Mouse (Mus musculus) c-Kit-negative CD71-positive TER-119-positive erythroid progenitor cells, embryonic 14.5 days (primary cell): ENCODE results near the gene Rtn3.
"Not testable (repeated sequence)": the region's sequence is repeated elsewhere in the genome, so short reads cannot be mapped to it uniquely, and the experiment has no call there.

Source experiments
- DNase-seq: peaks from one replicate; pipeline ENCODE4 v3.0.0-alpha.2; 2013; ENCODE audit warnings: low read depth, low spot score

The Rtn3 gene

DNA sequence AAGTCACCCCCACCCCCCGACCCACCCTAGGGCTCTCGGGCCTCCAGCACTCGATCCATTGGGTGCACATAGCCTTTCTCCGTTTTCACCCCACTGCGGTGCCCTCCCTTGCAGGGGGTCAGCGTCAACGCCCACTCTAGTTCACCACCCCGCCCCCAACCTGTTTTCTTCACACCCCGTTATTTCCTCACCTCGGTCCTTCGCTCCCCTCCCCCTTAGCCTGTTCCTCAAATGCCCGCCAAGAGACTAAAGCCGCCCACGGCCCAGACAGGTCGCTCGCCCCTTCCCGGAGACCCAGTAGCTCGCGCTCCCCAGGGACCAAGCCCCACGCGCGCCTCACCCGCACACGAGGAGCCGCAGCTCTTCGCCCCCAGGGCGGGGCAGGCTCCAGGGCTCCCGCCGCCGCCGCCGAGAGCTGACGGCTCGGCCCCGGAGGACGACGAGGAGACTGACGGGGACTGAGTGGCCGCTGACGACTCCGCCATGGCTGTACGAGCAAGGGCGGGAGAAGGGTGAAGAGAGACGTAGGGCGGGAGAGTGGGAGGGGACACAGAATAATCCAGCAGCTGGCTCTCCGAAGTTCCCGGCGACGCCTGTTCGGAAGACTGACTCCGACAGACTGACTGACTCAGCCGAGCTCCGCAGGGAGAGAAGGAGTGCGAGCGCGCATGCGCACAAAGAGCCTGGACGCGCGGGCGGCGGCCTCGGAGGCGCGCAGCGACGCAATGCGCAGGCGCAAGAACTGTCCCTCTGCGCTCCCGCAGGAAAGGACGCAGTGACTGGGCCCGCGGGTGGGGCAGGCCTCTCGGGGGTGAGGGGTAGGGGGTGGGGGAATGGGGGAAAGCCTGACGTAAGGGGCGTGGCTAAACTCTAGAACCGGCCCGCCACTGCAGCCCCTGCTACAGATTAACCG is at the start of gene Rtn3:
Rtn3 (minus strand) TSS at position 683 of the 913 bp plus-strand sequence.
- peak; percentile 93 for DNase-seq

GRCm38 (mm10) chr19:7531906-7532305 is 48.8 kb upstream of the Rtn3 start:
- DNase-seq: no peak

DNA sequence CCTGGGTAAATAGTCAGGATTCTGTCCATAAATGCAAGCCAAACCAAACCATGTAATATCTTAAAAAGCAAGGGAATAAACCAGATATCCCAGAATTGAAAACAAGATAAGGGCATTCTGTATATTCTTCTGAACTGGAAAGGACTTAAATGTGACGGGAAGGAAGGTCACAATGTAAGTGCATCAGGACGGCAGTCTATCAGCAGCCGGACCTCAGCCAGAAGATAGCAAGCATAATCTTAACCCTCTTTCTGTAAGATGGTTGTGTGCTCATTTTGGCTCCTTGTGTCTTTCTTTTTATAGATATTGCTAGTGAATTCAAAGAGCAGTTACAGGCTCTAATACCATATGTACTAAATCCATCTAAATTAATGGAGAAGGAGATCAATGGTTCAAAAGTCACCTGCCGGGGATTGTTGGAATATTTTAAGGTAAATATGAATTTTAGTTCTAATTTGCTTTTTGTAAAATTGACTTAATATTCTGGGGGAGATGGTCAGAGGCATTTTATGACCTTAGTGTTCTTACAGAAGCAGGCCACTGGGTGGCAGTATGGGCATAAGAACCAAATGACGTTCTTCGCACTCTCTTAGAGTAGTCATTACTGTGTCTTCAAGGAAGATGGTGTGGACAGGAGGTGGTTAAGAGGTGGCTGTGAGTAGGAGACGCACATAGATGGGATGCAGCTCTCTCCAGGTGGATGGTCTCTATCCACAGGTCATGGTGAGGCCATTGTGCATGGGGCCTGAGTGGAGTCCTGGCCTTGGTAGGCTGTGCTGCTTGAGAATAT is 45.8 kb upstream of the Rtn3 start:
- peak; percentile 43 for DNase-seq

DNA sequence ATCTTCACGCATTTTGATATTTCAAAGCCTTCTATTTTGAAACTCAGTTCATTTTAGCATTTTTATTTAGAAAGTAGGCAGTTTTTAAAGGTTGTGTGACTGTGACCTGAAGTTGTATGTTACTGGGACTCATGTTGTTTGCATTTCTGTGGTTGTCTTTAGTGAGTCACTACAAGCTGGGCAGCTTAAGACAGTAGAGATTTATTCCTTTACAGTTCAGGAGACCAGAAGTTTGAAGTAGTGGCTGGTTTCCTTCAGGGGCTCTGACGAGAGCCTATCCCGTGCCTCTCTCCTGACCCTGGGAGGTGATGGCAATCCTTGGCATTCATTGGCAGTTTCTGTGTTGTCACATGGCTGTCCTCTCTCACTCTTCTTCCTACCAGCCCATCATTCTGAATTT is 41.8 kb upstream of the Rtn3 start:
- no peak for DNase-seq

DNA sequence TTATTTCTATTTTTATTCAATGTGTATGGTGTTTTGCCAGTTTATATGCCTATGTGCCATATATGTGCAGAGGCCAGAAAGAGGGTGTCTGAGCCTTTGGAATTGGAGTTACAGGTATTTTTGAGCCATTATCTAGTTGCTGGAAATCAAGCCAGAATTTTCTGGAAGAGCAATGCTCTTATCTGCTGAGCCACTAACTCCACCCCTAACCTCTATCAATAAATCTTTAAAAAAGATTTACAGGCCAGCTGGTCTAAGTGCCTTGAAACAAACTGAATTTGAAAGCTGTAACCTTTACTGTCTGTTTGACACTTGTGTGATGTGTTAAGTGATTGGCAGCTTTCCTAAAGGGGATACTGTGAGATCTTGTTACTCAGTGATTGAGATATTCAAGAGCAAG is 40.7 kb upstream of the Rtn3 start:
- no peak for DNase-seq

GRCm38 (mm10) chr19:7523292-7523691 is 40.2 kb upstream of the Rtn3 start:
- no peak for DNase-seq

- DNase-seq: no peak
These were observed 39.8 kb upstream of the Rtn3 start for GRCm38 (mm10) chr19:7522856-7523255.

DNA sequence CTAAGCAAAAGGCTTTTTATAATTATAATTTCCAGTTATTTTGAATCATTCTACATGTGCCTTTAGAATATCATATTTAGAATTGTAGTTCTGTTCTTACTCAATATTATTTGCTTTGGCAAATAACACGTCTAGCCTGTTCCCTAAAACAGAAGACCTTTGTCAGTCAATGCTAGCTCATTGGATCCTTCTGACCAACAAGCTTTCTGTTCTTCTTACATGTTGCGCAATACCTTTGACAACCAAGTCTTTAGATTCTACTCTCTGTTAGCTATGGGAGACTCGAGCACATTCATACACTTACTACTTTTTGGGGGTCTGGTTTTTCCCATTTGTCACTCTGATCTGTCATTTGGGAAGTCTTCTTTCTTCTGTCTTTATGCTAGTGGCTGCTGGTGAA is 38.5 kb upstream of the Rtn3 start:
- no peak for DNase-seq

GRCm38 (mm10) chr19:7516437-7516836 is 33.4 kb upstream of the Rtn3 start:
- DNase-seq: no peak

DNA sequence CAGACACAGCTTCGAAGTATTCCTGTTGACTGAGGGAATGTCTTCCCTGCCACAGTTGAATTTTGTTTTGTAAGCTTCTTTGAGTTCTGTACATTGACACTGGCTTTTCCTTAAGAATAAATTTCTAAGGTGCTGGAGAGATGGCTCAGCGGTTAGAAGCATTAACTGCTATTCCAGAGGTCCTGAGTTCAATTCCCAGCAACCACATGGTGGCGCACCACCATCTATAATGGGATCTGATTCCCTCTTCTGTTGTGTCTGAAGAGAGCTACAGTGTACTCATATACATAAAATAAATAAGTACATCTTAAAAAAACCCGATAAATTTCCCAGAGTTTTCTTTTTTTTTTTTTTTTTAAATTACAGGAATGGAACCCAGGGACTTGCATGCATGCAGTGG is 24.9 kb upstream of the Rtn3 start:
- DNase-seq: no peak

- no peak for DNase-seq
These were observed 23.2 kb upstream of the Rtn3 start for GRCm38 (mm10) chr19:7506321-7506720.

DNA sequence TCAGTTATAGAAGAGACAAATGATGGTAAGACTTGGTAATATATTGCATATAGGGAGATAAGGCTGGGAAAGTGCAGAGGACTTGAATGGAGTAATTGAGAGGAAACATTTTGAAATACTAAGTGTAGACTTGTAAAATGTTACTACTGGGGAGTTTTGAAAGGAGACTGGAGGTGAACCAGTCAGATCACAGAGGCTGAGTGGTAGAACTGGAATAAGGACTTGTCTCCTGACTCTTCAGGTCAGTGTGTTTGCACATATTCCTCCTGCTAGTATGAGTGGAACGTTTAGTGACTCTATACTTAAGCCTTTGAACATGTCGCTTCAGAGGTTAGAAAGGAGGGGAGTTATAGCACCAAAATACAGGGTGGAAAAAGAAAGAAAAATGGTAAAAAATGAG is 19.4 kb upstream of the Rtn3 start:
- DNase-seq: no peak

DNA sequence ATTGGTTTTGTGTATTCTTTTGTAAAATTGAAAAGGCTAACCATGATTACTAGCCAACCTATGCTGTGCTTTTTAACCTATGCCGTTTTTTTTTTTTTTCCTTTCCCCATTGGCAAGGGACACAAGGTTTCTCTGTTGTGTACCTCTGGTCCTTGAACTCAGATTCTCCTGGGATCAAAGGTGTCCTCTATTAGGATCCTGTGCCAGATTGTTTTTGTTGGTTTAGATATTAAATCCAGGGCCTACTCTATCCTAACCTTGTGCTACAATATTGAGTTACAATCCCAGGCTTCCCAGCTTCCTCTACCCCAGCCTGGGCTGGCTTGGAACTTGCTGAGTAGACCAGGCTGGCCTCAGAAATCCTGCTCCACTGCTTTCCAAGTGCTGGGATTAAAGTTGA is 17.6 kb upstream of the Rtn3 start:
- DNase-seq: no peak

GRCm38 (mm10) chr19:7498816-7499215 is 15.7 kb upstream of the Rtn3 start:
- DNase-seq: no peak

- not testable (repeated sequence) for DNase-seq
These were observed 13.0 kb upstream of the Rtn3 start for GRCm38 (mm10) chr19:7496070-7496469.

DNA sequence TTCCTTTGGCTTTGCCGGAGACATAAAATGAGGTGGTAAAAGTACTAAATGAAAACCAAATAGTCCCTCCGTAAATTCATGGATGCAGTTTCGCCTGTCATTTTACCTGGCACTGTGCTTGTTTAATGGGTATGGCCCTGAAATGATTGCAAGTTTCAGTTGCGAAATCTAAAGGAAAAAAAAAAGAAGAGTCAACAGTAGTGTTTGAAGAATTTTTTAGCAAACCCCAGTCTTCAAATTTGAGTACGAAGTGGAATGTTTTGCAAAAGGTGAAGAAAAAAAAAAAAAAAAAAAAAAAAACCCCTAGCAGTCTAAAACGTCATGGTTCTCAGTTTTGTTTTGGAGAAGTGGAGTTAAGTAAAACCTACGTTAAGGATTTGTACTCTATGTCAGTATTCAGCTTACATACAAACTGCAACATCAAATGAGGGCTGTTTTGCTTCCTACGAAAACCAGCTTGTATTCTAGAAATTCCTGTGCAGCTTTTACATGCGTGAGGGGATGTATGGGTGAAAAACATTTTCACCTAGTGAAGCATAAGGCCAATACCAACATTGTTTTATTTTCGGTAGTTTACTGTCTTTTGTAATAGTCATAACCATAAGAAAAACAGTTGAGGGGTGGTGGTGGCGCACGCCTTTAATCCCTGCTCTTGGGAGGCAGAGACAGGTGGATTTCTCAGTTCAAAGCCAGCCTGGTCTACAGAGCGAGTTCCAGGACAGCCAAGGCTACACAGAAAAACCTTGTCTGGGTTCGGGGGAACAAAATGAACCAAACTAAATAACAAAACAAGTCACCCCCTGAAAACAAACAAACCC is 12.3 kb upstream of the Rtn3 start:
- DNase-seq: no peak

GRCm38 (mm10) chr19:7494187-7495015 is 11.3 kb upstream of the Rtn3 start:
- peak; percentile 72 for DNase-seq

DNA sequence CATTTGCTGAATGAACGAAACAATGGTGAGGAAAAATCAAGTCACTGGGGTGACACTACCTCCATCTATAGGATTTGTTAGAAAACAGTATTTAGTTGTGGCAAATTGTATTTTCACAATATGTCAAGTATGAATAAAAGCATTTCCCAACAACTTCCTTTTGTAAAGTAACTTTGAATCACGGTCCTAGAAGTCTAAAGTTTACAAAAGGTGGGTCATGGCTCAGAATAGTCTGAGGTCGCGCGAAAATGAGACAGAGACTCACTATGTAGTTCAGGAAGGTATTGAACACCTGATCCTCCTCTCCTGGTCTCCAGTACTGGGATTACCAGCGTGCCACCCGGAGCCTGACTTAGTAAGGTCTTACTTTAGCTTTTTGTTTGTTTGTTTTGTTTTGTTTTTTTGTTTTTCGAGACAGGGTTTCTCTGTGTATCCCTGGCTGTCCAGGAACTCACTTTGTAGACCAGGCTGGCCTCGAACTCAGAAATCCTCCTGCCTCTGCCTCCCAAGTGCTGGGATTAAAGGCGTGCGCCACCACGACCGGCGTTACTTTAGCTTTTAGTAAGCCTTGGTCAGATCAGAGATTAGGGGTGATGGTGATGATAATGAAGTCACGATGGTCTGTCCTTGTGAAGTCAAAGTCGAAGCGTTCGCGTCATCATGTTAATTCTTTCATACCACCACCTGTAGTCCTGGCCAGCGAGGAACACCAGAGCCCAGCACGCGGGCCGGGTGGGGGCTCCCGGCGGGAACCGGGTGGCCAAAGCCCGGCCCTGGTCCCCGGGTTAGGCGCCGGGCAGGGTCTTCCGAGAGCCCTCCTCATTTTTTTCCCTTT is 10.5 kb upstream of the Rtn3 start, which contains the start of gene Atl3:
Atl3 (plus strand) TSS at position 689 of the 835 bp plus-strand sequence.
- DNase-seq: no peak

- no peak for DNase-seq
These were observed 9.6 kb upstream of the Rtn3 start for GRCm38 (mm10) chr19:7492682-7493081.

DNA sequence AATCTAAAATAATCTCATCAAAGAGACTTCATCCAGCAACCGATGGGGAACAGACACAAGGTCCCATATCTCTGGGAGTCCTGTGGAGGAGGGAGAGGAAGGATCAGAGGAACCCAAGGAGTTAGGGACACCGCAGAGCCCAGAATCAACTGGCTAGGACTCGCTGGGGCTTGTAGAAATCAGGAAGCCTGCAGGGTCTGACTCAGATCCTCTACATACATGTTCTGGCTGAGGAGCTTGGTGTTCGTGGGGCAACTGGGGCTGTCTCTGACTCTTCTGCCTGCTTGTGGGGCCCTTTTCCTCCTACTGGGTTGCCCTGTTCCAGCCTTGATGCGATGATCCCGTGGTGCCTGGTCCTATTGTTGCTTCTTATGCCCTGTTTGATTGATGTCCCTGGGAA is 8.9 kb upstream of the Rtn3 start:
- no peak for DNase-seq
